Mouse (Mus musculus) CH12.LX (cell line): ENCODE results near the gene Ifna7.
"Not testable (repeated sequence)": the region's sequence is repeated elsewhere in the genome, so short reads cannot be mapped to it uniquely, and the experiment has no call there.

Experiments used
- CHD2 ChIP-seq: IDR thresholded peaks from 2 replicates; pipeline ENCODE4 v1.6.1; 2011; ENCODE audit warnings: low read length, improper control_type of control experiment
- CTCF ChIP-seq, 2 experiments: IDR thresholded peaks in 1 of 2; conservative IDR thresholded peaks in 1 of 2; 2 replicates each; pipeline ENCODE4 v1.5.1; 2011 to 2012; ENCODE audit warnings: low read depth in 2 of 2, low read length in 2 of 2, improper control_type of control experiment in 1 of 2, inconsistent platforms in 1 of 2, mild to moderate bottlenecking in 1 of 2, moderate library complexity in 1 of 2
- E2F4 ChIP-seq: IDR thresholded peaks from 2 replicates; pipeline ENCODE4 v1.6.1; 2011; ENCODE audit warnings: low read depth, low read length, improper control_type of control experiment; ENCODE audit not compliant: insufficient replicate concordance
- EP300 ChIP-seq: IDR thresholded peaks from 2 replicates; pipeline ENCODE4 v1.6.1; 2011; ENCODE audit warnings: low read length, improper control_type of control experiment
- JUN ChIP-seq: IDR thresholded peaks from 2 replicates; pipeline ENCODE4 v1.6.1; 2011; ENCODE audit warnings: low read depth, mild to moderate bottlenecking, low read length, improper control_type of control experiment, moderate library complexity; ENCODE audit not compliant: insufficient read depth
- MAFK ChIP-seq: IDR thresholded peaks from 2 replicates; pipeline ENCODE4 v1.6.1; 2011; ENCODE audit warnings: low read length, improper control_type of control experiment; ENCODE audit not compliant: insufficient replicate concordance
- UBTF ChIP-seq: IDR thresholded peaks from 2 replicates; pipeline ENCODE4 v1.6.1; 2012; ENCODE audit warnings: low read depth, mild to moderate bottlenecking, inconsistent platforms, low read length, improper control_type of control experiment, moderate library complexity
- USF1 ChIP-seq: IDR thresholded peaks from 2 replicates; pipeline ENCODE4 v1.6.1; 2014; ENCODE audit warnings: low read depth, mild to moderate bottlenecking, inconsistent platforms, low read length, improper control_type of control experiment
- ZMIZ1 ChIP-seq: IDR thresholded peaks from 2 replicates; pipeline ENCODE4 v1.6.1; 2012; ENCODE audit warnings: low read depth, mild to moderate bottlenecking, inconsistent platforms, low read length, improper control_type of control experiment

- TF ChIP-seq CTCF (conservative IDR thresholded peaks at IDR 0.05 in 1 of 2, IDR thresholded peaks at IDR 0.05 in 1 of 2; ENCODE audit: low read depth in 2 of 2, low read length in 2 of 2); UBTF; JUN; CHD2; ZMIZ1; USF1; E2F4; MAFK; EP300: not testable (repeated sequence)
Measured at GRCm38 (mm10) chr4:88793936-88794675, 21.9 kb upstream of the Ifna7 start, which contains the start of gene Gm13275.
